Mouse (Mus musculus): ENCODE measurements around the gene Pfn1. TPM values are rescaled to one million over a fixed set of nuclear protein-coding genes. Genes with fewer than 3 reads are reported as not detected.

Gene Pfn1
- polyA plus RNA-seq, 1 experiment = 113 TPM

DNA sequence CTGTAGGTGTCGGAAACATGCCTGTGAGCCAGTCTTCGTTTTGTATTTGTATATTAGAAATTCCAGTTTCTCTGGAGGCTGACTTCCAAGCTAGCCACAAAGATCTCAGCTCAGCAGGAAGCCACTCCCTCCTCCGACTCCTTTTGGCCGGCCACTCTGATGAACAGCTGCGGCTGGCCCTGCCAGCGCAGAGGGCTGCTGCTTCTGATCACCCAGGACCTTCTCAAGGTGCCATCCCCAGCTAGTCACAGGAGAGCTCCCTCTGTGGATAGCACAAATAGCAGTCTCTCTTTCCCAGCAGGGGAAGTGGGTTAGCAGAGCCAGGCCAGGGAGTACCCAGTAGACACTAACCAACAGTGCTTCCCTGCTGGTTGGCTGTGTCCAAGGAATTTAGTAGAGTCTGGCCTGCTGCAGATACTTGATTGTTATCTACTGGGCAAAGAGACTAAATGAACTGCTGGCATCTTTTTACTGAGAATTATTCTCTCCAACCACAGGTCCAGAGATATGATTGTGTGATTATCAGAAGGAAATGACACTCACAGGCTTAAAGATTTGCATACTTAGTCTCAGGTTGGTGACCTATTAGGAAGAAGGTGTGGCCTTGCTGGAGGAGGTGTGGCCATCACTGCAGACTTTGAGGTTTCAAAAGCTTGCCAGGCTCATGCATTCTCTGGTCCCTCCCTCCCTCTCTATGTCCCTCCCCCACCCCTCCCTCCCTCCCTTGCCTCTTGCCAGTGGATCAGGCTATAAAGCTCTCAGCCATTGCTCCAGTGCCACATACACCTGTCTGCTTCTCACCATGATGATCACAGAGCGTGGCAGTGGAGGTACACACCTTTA is 32.3 kb downstream of the Pfn1 start:
- no peak for TF ChIP-seq CTCF (IDR thresholded peaks at IDR 0.05; ENCODE audit: control insufficient read depth, insufficient read depth, insufficient replicate concordance, low read depth, low read length)
- TF ChIP-seq POLR2A (IDR thresholded peaks at IDR 0.05; ENCODE audit: control insufficient read depth, low read depth, low read length) = no peak
- H3K4me1 ChIP-seq (ENCODE audit: control insufficient read depth, insufficient read depth, low read length) = peaks cover 2% of the 10 kb centered on the region; the same call in 1 of the 2 replicates

DNA sequence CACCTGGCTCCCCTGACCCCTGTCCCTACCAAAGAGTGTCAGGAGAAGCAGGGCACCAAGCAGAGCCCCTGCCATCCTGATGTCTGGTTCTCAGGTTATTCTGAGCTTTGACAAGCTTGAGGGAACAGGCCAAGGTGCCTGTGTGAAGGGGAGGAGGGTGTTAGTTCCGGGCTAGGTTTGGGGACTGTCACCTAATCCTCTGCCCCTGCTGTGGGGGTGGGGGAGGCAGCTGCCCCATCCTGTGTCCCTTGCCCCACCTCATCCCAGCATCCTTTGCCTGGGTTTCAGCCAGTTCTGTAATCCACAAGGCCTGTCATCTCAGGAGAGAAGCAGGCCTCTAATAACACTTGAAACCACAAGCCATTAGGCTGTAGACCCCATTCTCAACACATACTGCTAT is 35.3 kb downstream of the Pfn1 start, which contains the start of gene Chrne:
Gene Chrne (minus strand): TSS at position 116 of the 400 bp plus-strand sequence.
- H3K4me3 ChIP-seq (ENCODE audit: control insufficient read depth, low read depth, low read length) = peak within 1 kb of the TSS; percentile 14
- no peak for TF ChIP-seq POLR2A (IDR thresholded peaks at IDR 0.05; ENCODE audit: control insufficient read depth, low read depth, low read length)
- no peak for TF ChIP-seq CTCF (IDR thresholded peaks at IDR 0.05; ENCODE audit: control insufficient read depth, insufficient read depth, insufficient replicate concordance, low read depth, low read length)

More for the DNA sequence above, 32.3 kb downstream of the Pfn1 start:
- Histone ChIP-seq H3K27ac (ENCODE audit: control insufficient read depth, insufficient read depth, low read depth, low read length) (no peak overlapping the region), H3K36me3 (ENCODE audit: control insufficient read depth, insufficient read depth, low read length) (no peaks in the 10 kb centered on the region), H3K4me3 (ENCODE audit: control insufficient read depth, low read depth, low read length) (no peak overlapping the region), H3K27me3 (ENCODE audit: control insufficient read depth, insufficient read depth, low read length) (no peaks in the 10 kb centered on the region)

DNA sequence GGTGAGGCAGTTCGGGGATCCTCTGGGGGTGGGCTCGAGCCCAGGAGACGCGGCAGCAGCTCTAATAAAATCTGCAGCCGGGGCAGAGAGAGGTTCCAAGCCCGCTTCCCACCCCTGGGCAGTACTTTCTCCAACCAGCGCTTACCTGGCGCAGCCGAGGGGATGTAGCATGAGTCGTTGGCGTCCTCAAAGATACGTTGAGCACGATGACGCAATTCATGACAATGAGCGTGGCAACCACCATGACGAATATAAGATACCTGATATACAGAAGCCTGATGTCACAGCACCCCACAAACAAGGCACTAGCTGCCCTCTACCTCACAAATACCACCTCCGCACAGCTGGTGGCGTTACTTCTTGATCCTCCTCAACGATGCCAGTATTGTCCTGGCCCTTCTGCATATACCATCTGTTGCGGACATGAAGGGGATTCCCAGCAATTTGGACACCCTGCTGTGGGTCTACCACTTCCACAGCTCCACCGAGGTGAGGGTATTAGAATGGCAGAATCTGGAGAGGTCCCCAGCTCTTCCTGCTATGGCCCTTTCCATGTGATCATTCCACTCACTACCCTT is 38.8 kb downstream of the Pfn1 start, which contains the start of gene 4930544D05Rik:
Gene 4930544D05Rik (plus strand): TSS at position 333 of the 578 bp plus-strand sequence.
- H3K27ac ChIP-seq (ENCODE audit: control insufficient read depth, insufficient read depth, low read depth, low read length) = peak within 1 kb of the TSS; percentile 26; the same call in 1 of the 2 replicates
- peak within 1 kb of the TSS; percentile 91 for H3K4me3 ChIP-seq (ENCODE audit: control insufficient read depth, low read depth, low read length)
- TF ChIP-seq POLR2A (IDR thresholded peaks at IDR 0.05; ENCODE audit: control insufficient read depth, low read depth, low read length) = peak; percentile 82; the same call in 1 of the 2 replicates
- TF ChIP-seq CTCF (IDR thresholded peaks at IDR 0.05; ENCODE audit: control insufficient read depth, insufficient read depth, insufficient replicate concordance, low read depth, low read length) = no peak
- no peaks in the 10 kb centered on the region for H3K36me3 ChIP-seq (ENCODE audit: control insufficient read depth, insufficient read depth, low read length)
- H3K4me1 ChIP-seq (ENCODE audit: control insufficient read depth, insufficient read depth, low read length) = peaks cover 16% of the 10 kb centered on the region
- H3K27me3 ChIP-seq (ENCODE audit: control insufficient read depth, insufficient read depth, low read length) = no peaks in the 10 kb centered on the region

More for the DNA sequence above, 35.3 kb downstream of the Pfn1 start, which contains the start of gene Chrne:
- H3K27me3 ChIP-seq (ENCODE audit: control insufficient read depth, insufficient read depth, low read length) = no peaks in the 10 kb centered on the region
- no peak within 1 kb of the TSS for H3K27ac ChIP-seq (ENCODE audit: control insufficient read depth, insufficient read depth, low read depth, low read length)
- peaks cover 16% of the 10 kb centered on the region for H3K4me1 ChIP-seq (ENCODE audit: control insufficient read depth, insufficient read depth, low read length)
- H3K36me3 ChIP-seq (ENCODE audit: control insufficient read depth, insufficient read depth, low read length) = no peaks in the 10 kb centered on the region

DNA sequence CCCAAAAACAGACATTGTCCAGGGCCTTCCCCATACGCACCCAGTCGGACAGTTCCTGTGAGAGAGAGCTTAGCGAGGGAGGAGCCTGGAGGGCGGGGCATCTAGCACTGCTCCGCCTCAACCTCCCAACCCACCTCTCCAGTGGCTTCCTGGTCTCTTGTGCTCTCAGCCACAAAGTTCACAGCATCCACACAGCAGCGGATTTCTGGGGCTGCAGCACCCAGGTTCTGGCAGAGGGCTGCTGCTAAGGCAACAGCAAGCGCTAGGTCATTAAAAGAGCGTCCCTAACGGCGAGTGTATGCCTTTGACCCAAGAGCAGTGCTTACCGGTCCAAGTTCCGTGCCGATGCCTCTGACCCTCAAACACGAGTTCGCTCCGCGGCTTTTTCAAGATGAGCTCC is 39.4 kb downstream of the Pfn1 start:
- Histone ChIP-seq H3K4me3 (ENCODE audit: control insufficient read depth, low read depth, low read length) (peak overlapping the region; percentile 91), H3K27ac (ENCODE audit: control insufficient read depth, insufficient read depth, low read depth, low read length) (0 out of 2 replicates have a peak overlapping the region, but pooled peaks have one; percentile 15), H3K27me3 (ENCODE audit: control insufficient read depth, insufficient read depth, low read length) (no peaks in the 10 kb centered on the region), H3K4me1 (ENCODE audit: control insufficient read depth, insufficient read depth, low read length) (peaks cover 16% of the 10 kb centered on the region), H3K36me3 (ENCODE audit: control insufficient read depth, insufficient read depth, low read length) (no peaks in the 10 kb centered on the region)
- no peak for TF ChIP-seq POLR2A (IDR thresholded peaks at IDR 0.05; ENCODE audit: control insufficient read depth, low read depth, low read length)
- 0 out of 2 replicates have a peak, but pooled peaks have one; percentile 0 for TF ChIP-seq CTCF (IDR thresholded peaks at IDR 0.05; ENCODE audit: control insufficient read depth, insufficient read depth, insufficient replicate concordance, low read depth, low read length)

DNA sequence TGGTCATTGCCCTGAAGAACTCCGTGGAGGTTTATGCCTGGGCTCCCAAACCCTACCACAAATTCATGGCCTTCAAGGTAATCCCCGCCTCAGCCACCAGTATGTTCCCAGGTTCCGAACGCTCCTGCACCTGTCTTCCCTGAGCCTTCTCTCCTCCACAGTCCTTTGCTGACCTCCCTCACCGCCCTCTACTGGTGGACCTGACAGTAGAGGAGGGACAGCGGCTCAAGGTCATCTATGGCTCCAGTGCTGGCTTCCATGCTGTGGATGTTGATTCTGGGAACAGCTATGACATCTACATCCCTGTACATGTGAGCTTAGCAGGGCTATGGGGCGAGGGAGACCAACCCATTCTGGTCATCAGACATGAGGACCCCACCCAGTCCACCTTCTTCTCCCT is 41.9 kb downstream of the Pfn1 start:
- Histone ChIP-seq H3K4me1 (ENCODE audit: control insufficient read depth, insufficient read depth, low read length) (peaks cover 16% of the 10 kb centered on the region), H3K27ac (ENCODE audit: control insufficient read depth, insufficient read depth, low read depth, low read length) (no peak overlapping the region), H3K36me3 (ENCODE audit: control insufficient read depth, insufficient read depth, low read length) (no peaks in the 10 kb centered on the region; the same call in 1 of the 2 replicates), H3K27me3 (ENCODE audit: control insufficient read depth, insufficient read depth, low read length) (no peaks in the 10 kb centered on the region), H3K4me3 (ENCODE audit: control insufficient read depth, low read depth, low read length) (no peak overlapping the region; the same call in 1 of the 2 replicates)
- TF ChIP-seq POLR2A (IDR thresholded peaks at IDR 0.05; ENCODE audit: control insufficient read depth, low read depth, low read length) (no peak), CTCF (IDR thresholded peaks at IDR 0.05; ENCODE audit: control insufficient read depth, insufficient read depth, insufficient replicate concordance, low read depth, low read length) (no peak)

DNA sequence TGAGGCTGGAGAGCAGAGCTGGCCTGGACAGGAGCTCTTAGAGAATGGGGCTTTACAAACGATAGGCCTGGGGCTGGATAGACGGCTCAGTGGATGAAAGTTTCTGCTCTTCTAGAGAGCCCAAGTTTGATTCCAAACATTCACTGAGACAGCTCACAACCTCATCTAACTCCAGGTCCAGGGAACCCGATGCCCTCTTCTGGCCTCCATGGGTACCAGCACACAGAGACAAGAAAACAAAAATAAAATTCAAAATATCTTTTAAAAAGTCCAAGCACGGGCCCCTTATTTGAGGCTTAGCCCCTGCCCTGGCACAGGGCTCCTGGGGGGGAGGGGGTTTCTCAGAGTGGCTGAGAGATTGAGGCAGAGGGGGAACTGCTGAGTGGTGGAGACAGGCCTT is 43.7 kb downstream of the Pfn1 start:
- Histone ChIP-seq H3K36me3 (ENCODE audit: control insufficient read depth, insufficient read depth, low read length) (no peaks in the 10 kb centered on the region; the same call in 1 of the 2 replicates), H3K4me1 (ENCODE audit: control insufficient read depth, insufficient read depth, low read length) (peaks cover 7% of the 10 kb centered on the region), H3K27me3 (ENCODE audit: control insufficient read depth, insufficient read depth, low read length) (no peaks in the 10 kb centered on the region), H3K4me3 (ENCODE audit: control insufficient read depth, low read depth, low read length) (no peak overlapping the region), H3K27ac (ENCODE audit: control insufficient read depth, insufficient read depth, low read depth, low read length) (no peak overlapping the region)
- TF ChIP-seq CTCF (IDR thresholded peaks at IDR 0.05; ENCODE audit: control insufficient read depth, insufficient read depth, insufficient replicate concordance, low read depth, low read length) (no peak), POLR2A (IDR thresholded peaks at IDR 0.05; ENCODE audit: control insufficient read depth, low read depth, low read length) (no peak)
